Mouse (Mus musculus) activated CD4-positive, CD25-positive, alpha-beta regulatory T cell, adult 9 weeks (primary cell): ENCODE data around the gene Lin28a. TPM values are rescaled to one million over a fixed set of nuclear protein-coding genes. Genes with fewer than 3 reads are reported as not detected.

Experiments
- polyA plus RNA-seq: library from polyadenylated mRNA; unstranded; fragments of 100-300 nt; shearing (Covaris generic); gene quantifications from one replicate; pipeline ENCODE4 v1.2.1, GENCODE M21; 2017

Lin28a gene
- polyA plus RNA-seq, result not detected

GRCm38 (mm10) chr4:134018779-134019145 is at the start of gene Lin28a:
TSS of gene Lin28a (minus strand) at chr4:134018841.

GRCm38 (mm10) chr4:134060135-134060865 is 41.7 kb upstream of the Lin28a start, which contains the start of gene Crybg2:
TSS of gene Crybg2 (plus strand) at chr4:134060815.

GRCm38 (mm10) chr4:134053538-134053937 is 34.9 kb upstream of the Lin28a start, which contains the start of gene Zfp683:
TSS of gene Zfp683 (plus strand) at chr4:134053838.

GRCm38 (mm10) chr4:134000466-134001438 is 17.9 kb downstream of the Lin28a start, which contains the start of gene Dhdds:
TSS of gene Dhdds (minus strand) at chr4:134000918.

GRCm38 (mm10) chr4:133968150-133968921 is 50.3 kb downstream of the Lin28a start, which contains the start of gene Hmgn2:
TSS of gene Hmgn2 (minus strand) at chr4:133968650.

Other genes with a start within 250 kb of the Lin28a start
- gene Rps6ka1, start 131.0 kb downstream of the Lin28a start, polyA plus RNA-seq, result 295 TPM
- gene Hmgn2, start 50.2 kb downstream of the Lin28a start, polyA plus RNA-seq, result 392 TPM
- gene Dhdds, start 17.9 kb downstream of the Lin28a start, polyA plus RNA-seq, result 37.4 TPM
- gene Zfp683, start 35.0 kb upstream of the Lin28a start, polyA plus RNA-seq, result 1.5 TPM
- 15.4 TPM for gene Crybg2, start 42.0 kb upstream of the Lin28a start, polyA plus RNA-seq
- 3,032 TPM for gene Cd52, start 76.2 kb upstream of the Lin28a start, polyA plus RNA-seq
- gene Ubxn11, start 83.7 kb upstream of the Lin28a start, polyA plus RNA-seq, result 41.2 TPM
- gene Sh3bgrl3, start 109.9 kb upstream of the Lin28a start, polyA plus RNA-seq, result 1,513 TPM
- gene Cep85, start 168.3 kb upstream of the Lin28a start, polyA plus RNA-seq, result 84.8 TPM
- not detected for gene Gm7534, start 184.2 kb upstream of the Lin28a start, polyA plus RNA-seq
- gene Catsper4, start 208.5 kb upstream of the Lin28a start, polyA plus RNA-seq, result not detected
- 0.33 TPM for gene Cnksr1, start 219.6 kb upstream of the Lin28a start, polyA plus RNA-seq
- 9.6 TPM for gene E130218I03Rik, start 224.8 kb upstream of the Lin28a start, polyA plus RNA-seq
- 16.6 TPM for gene Zfp593, start 226.8 kb upstream of the Lin28a start, polyA plus RNA-seq
- not detected for gene Gm30191, start 228.1 kb upstream of the Lin28a start, polyA plus RNA-seq
- not detected for gene Grrp1, start 235.3 kb upstream of the Lin28a start, polyA plus RNA-seq